Mouse (Mus musculus) limb, embryonic 13.5 days (tissue): ENCODE data around the gene a. TPM values are rescaled to one million over a fixed set of nuclear protein-coding genes. Genes with fewer than 3 reads are reported as not detected.
"Not testable (repeated sequence)": the region's sequence is repeated elsewhere in the genome, so short reads cannot be mapped to it uniquely, and the experiment has no call there.

ENCODE experiments used
- ATAC-seq: fragments of 200-750 bp; cut with Nextera tagmentation; 2 replicates; pipeline ENCODE4 v1.8.0; 2017; ENCODE audit warnings: low read depth, moderate number of reproducible peaks, moderate TSS enrichment; ENCODE audit not compliant: low FRiP score
- H3K27ac ChIP-seq: fragments of 300-500 bp; sonication (generic); 2 replicates; pipeline ENCODE4 v1.5.1; 2015; ENCODE audit warnings: inconsistent platforms, mild to moderate bottlenecking, moderate library complexity
- H3K27me3 ChIP-seq: fragments of 300-500 bp; sonication (generic); 2 replicates; pipeline ENCODE4 v1.6.1; 2015; ENCODE audit warnings: mild to moderate bottlenecking, inconsistent platforms
- H3K36me3 ChIP-seq: fragments of 300-500 bp; sonication (generic); 2 replicates; pipeline ENCODE4 v1.6.1; 2015; ENCODE audit warnings: inconsistent platforms, mild to moderate bottlenecking, moderate library complexity
- H3K4me1 ChIP-seq: fragments of 300-500 bp; sonication (generic); 2 replicates; pipeline ENCODE4 v1.6.1; 2015; ENCODE audit warnings: inconsistent platforms
- H3K4me2 ChIP-seq: fragments of 300-500 bp; sonication (generic); replicated peaks from 2 replicates; pipeline ENCODE4 v1.6.1; 2015; ENCODE audit warnings: inconsistent platforms, mild to moderate bottlenecking, moderate library complexity
- H3K4me3 ChIP-seq: fragments of 300-500 bp; sonication (generic); 2 replicates; pipeline ENCODE4 v1.5.1; 2015; ENCODE audit warnings: moderate library complexity, mild to moderate bottlenecking, inconsistent platforms
- H3K9ac ChIP-seq: fragments of 300-500 bp; sonication (generic); 2 replicates; pipeline ENCODE4 v1.6.1; 2015; ENCODE audit warnings: mild to moderate bottlenecking, inconsistent platforms
- H3K9me3 ChIP-seq: fragments of 300-500 bp; sonication (generic); 2 replicates; pipeline ENCODE4 v1.6.1; 2016; ENCODE audit warnings: inconsistent platforms
- WGBS: fragments of 180-500 bp; shearing (Covaris S2); methylation state at CpG from one replicate; pipeline ENCODE4 v1.1.7; 2015; 5-methylcytosine and 5-hydroxymethylcytosine counted together
- polyA plus RNA-seq: library from polyadenylated mRNA; unstranded; fragments of >200 nt; fragmentation: Nextera tagmentation; extraction: Ambion mirVana; gene quantifications from 2 replicates; pipeline ENCODE4 v1.2.1, GENCODE M21; 2015

The a gene
- polyA plus RNA-seq, 1 experiment from 2014 or later: 12.0 TPM

GRCm38 (mm10) chr2:154971919-154972692 lies 180.9 kb downstream of the a start:
- Histone ChIP-seq H3K27me3 (peaks cover 7% of the 10 kb centered on the region), H3K9me3 (no peaks in the 10 kb centered on the region), H3K36me3 (no peaks in the 10 kb centered on the region), H3K9ac (peak overlapping the region; percentile 45; the same call in 1 of the 2 replicates), H3K4me1 (peaks cover 37% of the 10 kb centered on the region), H3K4me2 (peak overlapping the region; percentile 51), H3K27ac (peak overlapping the region; percentile 52; the same call in 1 of the 2 replicates), H3K4me3 (peak overlapping the region; percentile 11)
- ATAC-seq: peak; percentile 87
- WGBS: 20% methylated on average over 18 of the region's 18 CpGs

GRCm38 (mm10) chr2:154972981-154973380 lies 181.8 kb downstream of the a start:
- Histone ChIP-seq H3K4me2 (no peak overlapping the region), H3K27ac (no peak overlapping the region), H3K4me3 (no peak overlapping the region), H3K9me3 (no peaks in the 10 kb centered on the region), H3K36me3 (no peaks in the 10 kb centered on the region), H3K9ac (no peak overlapping the region), H3K27me3 (peaks cover 2% of the 10 kb centered on the region), H3K4me1 (peaks cover 31% of the 10 kb centered on the region)
- ATAC-seq: no peak
- 20% methylated on average over 5 of the region's 5 CpGs for WGBS

- Histone ChIP-seq H3K9ac (no peak overlapping the region), H3K4me3 (no peak overlapping the region), H3K4me2 (no peak overlapping the region), H3K27ac (no peak overlapping the region), H3K36me3 (no peaks in the 10 kb centered on the region), H3K9me3 (no peaks in the 10 kb centered on the region), H3K4me1 (no peaks in the 10 kb centered on the region; the same call in 1 of the 2 replicates), H3K27me3 (no peaks in the 10 kb centered on the region)
- no peak for ATAC-seq
- 71% methylated on average over 1 of the region's 1 CpGs for WGBS
Observed at GRCm38 (mm10) chr2:154986609-154987008, 195.4 kb downstream of the a start.

DNA sequence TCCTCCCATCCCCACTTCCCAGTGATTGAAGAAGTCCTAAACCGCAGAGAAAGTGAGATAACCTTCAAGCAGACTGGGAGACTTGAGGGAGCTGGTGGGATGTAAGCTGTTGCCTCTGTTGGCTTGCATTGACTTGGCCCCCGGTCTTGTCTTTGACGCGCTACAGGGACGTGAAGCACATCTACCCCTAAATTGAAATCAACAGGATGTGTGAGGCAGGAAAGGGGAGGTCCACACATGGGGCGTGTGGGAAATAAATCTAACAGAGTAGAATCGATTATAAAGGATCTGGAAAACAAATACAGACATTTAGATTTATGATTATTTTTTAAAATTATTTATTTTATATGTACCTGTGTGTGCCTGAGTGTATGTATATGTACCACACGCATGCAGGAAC lies 200.2 kb downstream of the a start:
- Histone ChIP-seq H3K27ac (no peak overlapping the region), H3K4me3 (no peak overlapping the region), H3K36me3 (no peaks in the 10 kb centered on the region), H3K9ac (no peak overlapping the region), H3K4me1 (no peaks in the 10 kb centered on the region; the same call in 1 of the 2 replicates), H3K9me3 (no peaks in the 10 kb centered on the region), H3K27me3 (no peaks in the 10 kb centered on the region), H3K4me2 (no peak overlapping the region)
- no peak for ATAC-seq
- 81% methylated on average over 8 of the region's 8 CpGs for WGBS

DNA sequence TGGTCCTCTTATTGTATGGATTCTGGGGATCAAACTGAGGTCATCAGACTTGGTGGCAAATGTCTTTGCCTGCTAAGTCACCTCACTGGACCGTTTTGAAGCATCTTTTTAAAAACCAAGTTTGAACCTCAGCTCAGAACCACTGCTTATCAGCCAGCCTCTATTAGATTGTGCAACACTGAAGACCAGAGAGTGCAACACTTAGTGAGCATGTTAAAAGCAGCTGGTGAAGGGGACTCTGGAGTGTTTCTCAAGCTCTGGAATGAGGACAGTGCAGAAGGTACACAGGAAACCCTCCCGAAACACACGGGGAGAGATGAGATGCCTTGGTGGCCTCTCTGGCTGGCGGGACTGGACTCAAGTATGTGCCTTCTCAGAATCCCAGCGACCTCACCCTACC lies 200.9 kb downstream of the a start:
- H3K4me3 ChIP-seq: no peak overlapping the region
- H3K9ac ChIP-seq: no peak overlapping the region
- H3K27me3 ChIP-seq: no peaks in the 10 kb centered on the region
- no peaks in the 10 kb centered on the region; the same call in 1 of the 2 replicates for H3K4me1 ChIP-seq
- no peaks in the 10 kb centered on the region for H3K9me3 ChIP-seq
- no peak for ATAC-seq
- WGBS: 84% methylated on average over 5 of the region's 5 CpGs
- H3K27ac ChIP-seq: no peak overlapping the region
- H3K4me2 ChIP-seq: no peak overlapping the region
- no peaks in the 10 kb centered on the region for H3K36me3 ChIP-seq

DNA sequence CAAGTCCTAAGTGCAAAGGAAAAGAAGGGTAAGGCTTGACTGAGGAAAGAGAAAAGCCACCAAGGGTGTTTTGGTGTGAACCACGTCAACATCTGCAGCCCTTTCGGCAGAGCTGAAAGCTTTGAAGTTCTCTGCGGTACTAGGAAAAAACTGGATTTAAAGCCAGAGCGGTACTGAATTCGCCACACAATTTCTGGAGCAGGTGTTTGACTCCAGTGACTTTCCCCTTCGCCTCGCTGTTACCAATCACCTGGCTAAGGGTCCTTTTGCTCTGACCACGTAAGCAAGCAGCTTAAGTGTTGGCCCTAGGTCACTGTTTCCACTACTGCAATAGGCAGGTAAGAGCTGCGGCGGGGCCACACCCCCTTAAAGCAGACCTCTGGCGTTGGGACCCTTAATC lies 214.3 kb downstream of the a start:
- H3K27me3 ChIP-seq: no peaks in the 10 kb centered on the region
- no peak overlapping the region for H3K4me3 ChIP-seq
- H3K4me2 ChIP-seq: no peak overlapping the region
- WGBS: 91% methylated on average over 11 of the region's 11 CpGs
- no peaks in the 10 kb centered on the region for H3K36me3 ChIP-seq
- H3K4me1 ChIP-seq: peaks cover 4% of the 10 kb centered on the region; the same call in 1 of the 2 replicates
- H3K27ac ChIP-seq: no peak overlapping the region
- ATAC-seq: no peak
- 0 out of 2 replicates have a peak, but pooled peaks cover 4% of the 10 kb centered on the region for H3K9me3 ChIP-seq
- no peak overlapping the region for H3K9ac ChIP-seq

DNA sequence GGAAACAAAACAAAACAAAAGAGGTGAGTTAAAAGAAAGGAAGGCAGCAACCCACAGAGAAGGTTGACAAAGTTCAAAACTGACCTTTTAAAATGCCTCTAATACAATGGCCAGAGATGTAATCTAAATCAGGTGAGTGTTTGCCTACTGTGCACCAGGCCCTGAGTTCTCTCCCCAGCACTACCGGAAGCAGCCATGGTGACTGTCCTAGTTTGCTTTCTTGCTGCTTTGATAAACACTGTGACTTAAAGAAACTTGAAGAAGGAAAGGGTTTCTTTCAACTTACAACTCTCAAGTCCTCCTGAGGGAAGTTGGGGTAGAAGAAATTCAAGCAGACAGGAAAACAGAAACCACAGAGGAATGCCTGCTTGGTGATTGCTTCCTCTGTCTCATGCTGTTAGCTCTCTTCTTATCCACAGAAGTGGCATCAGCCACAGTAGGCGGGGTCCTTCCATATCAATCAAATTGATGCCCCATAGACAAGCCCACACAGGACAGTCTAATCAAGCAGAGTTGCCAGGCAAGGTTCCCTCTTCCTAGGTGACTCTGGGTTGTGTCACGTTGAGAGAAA lies 220.0 kb downstream of the a start:
- H3K4me1 ChIP-seq: no peaks in the 10 kb centered on the region
- no peak overlapping the region for H3K27ac ChIP-seq
- WGBS: 45% methylated on average over 3 of the region's 3 CpGs
- H3K27me3 ChIP-seq: 0 out of 2 replicates have a peak, but pooled peaks cover 3% of the 10 kb centered on the region
- no peak for ATAC-seq
- H3K9me3 ChIP-seq: 0 out of 2 replicates have a peak, but pooled peaks cover 4% of the 10 kb centered on the region
- H3K36me3 ChIP-seq: no peaks in the 10 kb centered on the region
- no peak overlapping the region for H3K9ac ChIP-seq
- H3K4me2 ChIP-seq: no peak overlapping the region
- H3K4me3 ChIP-seq: no peak overlapping the region

DNA sequence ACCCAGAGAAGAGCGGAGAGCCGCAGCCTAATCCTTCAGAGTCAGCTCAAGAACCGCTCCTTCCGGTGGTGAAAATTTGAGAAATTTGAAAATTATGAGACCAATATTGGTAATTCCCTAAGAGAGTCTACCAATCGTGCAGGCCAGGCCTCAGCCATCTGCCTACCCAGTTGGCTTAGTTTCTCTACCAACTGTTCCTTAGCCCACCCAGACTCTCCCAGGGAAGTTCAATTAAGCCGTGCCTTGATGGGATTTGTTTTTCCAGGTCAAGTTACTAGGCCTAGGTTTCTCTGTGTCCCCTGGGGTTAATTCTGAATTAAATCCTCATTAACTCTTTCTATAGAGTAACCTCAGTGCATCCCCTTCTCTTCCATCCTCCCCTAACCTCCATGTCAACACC lies 221.8 kb downstream of the a start:
- WGBS: 72% methylated on average over 6 of the region's 6 CpGs
- Histone ChIP-seq H3K27me3 (0 out of 2 replicates have a peak, but pooled peaks cover 3% of the 10 kb centered on the region), H3K4me3 (no peak overlapping the region), H3K4me2 (no peak overlapping the region), H3K27ac (no peak overlapping the region), H3K9ac (no peak overlapping the region), H3K9me3 (no peaks in the 10 kb centered on the region), H3K36me3 (no peaks in the 10 kb centered on the region), H3K4me1 (no peaks in the 10 kb centered on the region)
- ATAC-seq: no peak

- H3K4me3 ChIP-seq, H3K9ac ChIP-seq, H3K4me1 ChIP-seq, H3K36me3 ChIP-seq, H3K27me3 ChIP-seq, H3K27ac ChIP-seq, H3K4me2 ChIP-seq, H3K9me3 ChIP-seq, ATAC-seq: not testable (repeated sequence)
- 37% methylated on average over 8 of the region's 9 CpGs for WGBS
Observed at GRCm38 (mm10) chr2:155016751-155017150, 225.5 kb downstream of the a start.

GRCm38 (mm10) chr2:155018251-155018755 lies 227.1 kb downstream of the a start, which contains the start of gene Gm14226:
Gene Gm14226 (plus strand): TSS chr2:155018266.
- H3K4me1 ChIP-seq, H3K36me3 ChIP-seq, ATAC-seq, H3K27me3 ChIP-seq, H3K9me3 ChIP-seq: not testable (repeated sequence)
- peak within 1 kb of the TSS; percentile 47 for H3K4me3 ChIP-seq
- H3K9ac ChIP-seq: peak within 1 kb of the TSS; percentile 74
- WGBS: 3% methylated on average over 24 of the region's 26 CpGs
- H3K4me2 ChIP-seq: peak within 1 kb of the TSS; percentile 91
- peak within 1 kb of the TSS; percentile 90 for H3K27ac ChIP-seq

GRCm38 (mm10) chr2:155018762-155019641 lies 227.8 kb downstream of the a start:
- peak; percentile 95 for ATAC-seq
- Histone ChIP-seq H3K9ac (peak overlapping the region; percentile 74), H3K27me3 (no peaks in the 10 kb centered on the region), H3K4me1 (peaks cover 7% of the 10 kb centered on the region), H3K27ac (peak overlapping the region; percentile 90), H3K9me3 (no peaks in the 10 kb centered on the region), H3K4me3 (peak overlapping the region; percentile 47), H3K4me2 (peak overlapping the region; percentile 91), H3K36me3 (no peaks in the 10 kb centered on the region)
- under 1% methylated on average over 38 of the region's 38 CpGs for WGBS
